Mouse (Mus musculus) urinary bladder, adult 2 months (tissue): ENCODE measurements around the gene Ceacam14. TPM values are rescaled to one million over a fixed set of nuclear protein-coding genes. Genes with fewer than 3 reads are reported as not detected.

Source experiments
- DNase-seq: peaks from one replicate; pipeline ENCODE4 v3.0.0; 2022; ENCODE audit warnings: low spot score
- polyA plus RNA-seq: library from polyadenylated mRNA; depleted of rRNA; stranded (reverse); fragments of >200 nt; gene quantifications from 2 replicates; pipeline ENCODE4 v1.2.3, GENCODE M21; 2012; rRNA removed

Gene Ceacam14
- not detected in 2 replicates for polyA plus RNA-seq

DNA sequence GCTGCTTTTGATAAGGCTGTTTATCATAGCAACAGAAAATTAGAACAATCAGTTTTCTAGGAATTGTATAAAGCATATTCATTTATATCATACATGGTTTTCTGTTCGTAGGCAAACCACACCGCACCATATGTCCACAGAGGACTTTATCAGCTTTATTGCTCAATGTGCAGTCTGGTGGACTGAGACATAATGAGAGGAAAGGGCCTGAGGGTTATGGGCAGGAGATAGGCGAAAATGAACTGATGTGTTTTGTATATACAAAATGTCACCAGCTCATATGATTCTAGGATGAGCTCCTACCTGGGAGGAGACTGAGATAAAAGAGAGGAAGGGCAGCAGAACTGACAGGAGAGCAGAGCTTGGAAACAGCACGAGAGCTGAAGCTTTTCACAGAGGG lies at the start of gene Ceacam14:
Ceacam14 (plus strand) TSS at position 301 of the 400 bp plus-strand sequence.
- no peak for DNase-seq

Other genes starting within 250 kb of the Ceacam14 start
- gene Ceacam5, start 99.4 kb upstream of the Ceacam14 start, polyA plus RNA-seq = 0.03 TPM in 1 of 2 replicates, not detected in the other
- 0.04 TPM in 2 replicates for gene Gm5155, start 59.1 kb downstream of the Ceacam14 start, polyA plus RNA-seq
- not detected in 2 replicates for gene Ceacam11, start 159.5 kb downstream of the Ceacam14 start, polyA plus RNA-seq
- not detected in 2 replicates for gene Ceacam13, start 197.3 kb downstream of the Ceacam14 start, polyA plus RNA-seq